Comparison of ENCODE assay signal across 22 mouse cellular contexts in genomic region chr13:102909654-102910418, GRCm38 (mm10).
DNase-seq lines count a peak whose midpoint lies in the region; ATAC-seq and TF ChIP-seq lines count a peak whose summit lies in the region.
"Had no signal": no experiment of that assay in that cellular context is flagged by ENCODE, and none has a peak within 500 bp of the region (broad histone marks: within the 10 kb centered on the region; RNA-seq: fewer than 3 reads in every experiment).

No protein-coding gene starts in this region.

- no peak overlapping the region for H3K9ac ChIP-seq in forebrain, postnatal 0 days
- no peak overlapping the region for H3K9ac ChIP-seq in forebrain, embryonic 14.5 days (ENCODE audit: low read length)
- H3K9ac ChIP-seq in midbrain, postnatal 0 days (replicated peaks; ENCODE audit: low read length, poor library complexity, severe bottlenecking) = no peak overlapping the region
- H3K9ac ChIP-seq in midbrain, embryonic 14.5 days (replicated peaks; ENCODE audit: low read length) = no peak overlapping the region
- no peak overlapping the region for H3K9ac ChIP-seq in stomach, postnatal 0 days (ENCODE audit: low read length)
- H3K9ac ChIP-seq: hindbrain, embryonic 12.5 days; limb, embryonic 15.5 days; liver, embryonic 15.5 days had no signal

- peaks cover 5% of the 10 kb centered on the region; the same call in 1 of the 2 replicates for H3K4me1 ChIP-seq in forebrain, postnatal 0 days (ENCODE audit: insufficient read depth)
- H3K4me1 ChIP-seq in forebrain, embryonic 14.5 days (ENCODE audit: control insufficient read depth, insufficient read depth, low read length) = peaks cover 3% of the 10 kb centered on the region; the same call in 1 of the 2 replicates
- H3K4me1 ChIP-seq in kidney, adult 2 months (ENCODE audit: control insufficient read depth, insufficient read depth, low read length) = peaks cover 10% of the 10 kb centered on the region; the same call in 1 of the 2 replicates
- peaks cover 5% of the 10 kb centered on the region; the same call in 1 of the 2 replicates for H3K4me1 ChIP-seq in midbrain, postnatal 0 days (ENCODE audit: insufficient read depth, low read length)
- H3K4me1 ChIP-seq in midbrain, embryonic 14.5 days (ENCODE audit: control insufficient read depth, insufficient read depth, low read length) = peaks cover 8% of the 10 kb centered on the region; the same call in 1 of the 2 replicates
- no peaks in the 10 kb centered on the region for H3K4me1 ChIP-seq in stomach, postnatal 0 days (replicated peaks; ENCODE audit: control insufficient read depth, insufficient read depth)

- no peak overlapping the region for H3K4me2 ChIP-seq in forebrain, postnatal 0 days (ENCODE audit: low read depth)
- H3K4me2 ChIP-seq in forebrain, embryonic 14.5 days (ENCODE audit: low read length) = no peak overlapping the region
- H3K4me2 ChIP-seq in midbrain, postnatal 0 days (ENCODE audit: low read depth, low read length, poor library complexity, severe bottlenecking) = no peak overlapping the region
- no peak overlapping the region for H3K4me2 ChIP-seq in midbrain, embryonic 14.5 days (ENCODE audit: low read length)
- no peak overlapping the region for H3K4me2 ChIP-seq in stomach, postnatal 0 days (replicated peaks; ENCODE audit: low read depth)
- H3K4me2 ChIP-seq: heart, embryonic 11.5 days; hindbrain, embryonic 12.5 days; limb, embryonic 15.5 days; liver, embryonic 15.5 days had no signal

- no peak overlapping the region for H3K4me3 ChIP-seq in forebrain, postnatal 0 days (ENCODE audit: low read depth, low read length)
- no peak overlapping the region for H3K4me3 ChIP-seq in forebrain, embryonic 14.5 days (ENCODE audit: low read depth, low read length)
- no peak overlapping the region for H3K4me3 ChIP-seq in kidney, adult 2 months (ENCODE audit: insufficient read depth, low read depth, low read length)
- H3K4me3 ChIP-seq in midbrain, postnatal 0 days (ENCODE audit: low read depth, low read length) = no peak overlapping the region
- H3K4me3 ChIP-seq in midbrain, embryonic 14.5 days (replicated peaks; ENCODE audit: low read depth, low read length) = no peak overlapping the region
- no peak overlapping the region for H3K4me3 ChIP-seq in stomach, postnatal 0 days (ENCODE audit: low read depth, low read length)
- H3K4me3 ChIP-seq: hindbrain, embryonic 12.5 days; limb, embryonic 15.5 days; liver, embryonic 15.5 days; midbrain, embryonic 10.5 days had no signal

- no peak for TF ChIP-seq POLR2A in kidney, adult 2 months (IDR thresholded peaks at IDR 0.05; ENCODE audit: low read depth, low read length)

- 90% methylated on average over 5 of the region's 5 CpGs for WGBS in forebrain, postnatal 0 days
- 92% methylated on average over 5 of the region's 5 CpGs for WGBS in forebrain, embryonic 14.5 days
- WGBS in kidney, adult 2 months = 92% methylated on average over 5 of the region's 5 CpGs
- WGBS in midbrain, postnatal 0 days = 94% methylated on average over 5 of the region's 5 CpGs
- WGBS in midbrain, embryonic 14.5 days = 91% methylated on average over 5 of the region's 5 CpGs
- WGBS in stomach, postnatal 0 days = 78% methylated on average over 5 of the region's 5 CpGs

- H3K27ac ChIP-seq in forebrain, postnatal 0 days (ENCODE audit: low read depth, low read length) = no peak overlapping the region
- H3K27ac ChIP-seq in forebrain, embryonic 14.5 days (ENCODE audit: low read depth, low read length) = no peak overlapping the region
- H3K27ac ChIP-seq in kidney, adult 2 months (ENCODE audit: insufficient read depth, low read depth, low read length) = no peak overlapping the region
- no peak overlapping the region for H3K27ac ChIP-seq in midbrain, postnatal 0 days (ENCODE audit: low read depth, low read length)
- H3K27ac ChIP-seq in midbrain, embryonic 14.5 days (replicated peaks; ENCODE audit: low read depth, low read length) = no peak overlapping the region
- H3K27ac ChIP-seq in stomach, postnatal 0 days (replicated peaks) = peak overlapping the region; percentile 56; the same call in 1 of the 2 replicates
- H3K27ac ChIP-seq: hindbrain, embryonic 12.5 days; limb, embryonic 15.5 days; liver, embryonic 15.5 days; midbrain, embryonic 10.5 days had no signal

- peak; percentile 93 for TF ChIP-seq EP300 in stomach, postnatal 0 days (optimal IDR thresholded peaks at IDR 0.05)

- H3K9me3 ChIP-seq in forebrain, postnatal 0 days (ENCODE audit: low read length) = no peaks in the 10 kb centered on the region
- 0 out of 2 replicates have a peak, but pooled peaks cover 3% of the 10 kb centered on the region for H3K9me3 ChIP-seq in forebrain, embryonic 14.5 days (replicated peaks; ENCODE audit: control insufficient read depth, low read length)
- no peaks in the 10 kb centered on the region for H3K9me3 ChIP-seq in midbrain, postnatal 0 days (ENCODE audit: low read length)
- H3K9me3 ChIP-seq in midbrain, embryonic 14.5 days (ENCODE audit: control insufficient read depth, low read length) = no peaks in the 10 kb centered on the region
- no peaks in the 10 kb centered on the region for H3K9me3 ChIP-seq in stomach, postnatal 0 days (ENCODE audit: control insufficient read depth, low read length)
- H3K9me3 ChIP-seq: hindbrain, embryonic 12.5 days; limb, embryonic 15.5 days; liver, embryonic 15.5 days; midbrain, embryonic 10.5 days had no signal

- no peak for ATAC-seq in forebrain, postnatal 0 days
- no peak for ATAC-seq in forebrain, embryonic 14.5 days
- ATAC-seq in midbrain, postnatal 0 days (ENCODE audit: low FRiP score) = no peak
- ATAC-seq in midbrain, embryonic 14.5 days (ENCODE audit: low FRiP score, low TSS enrichment) = no peak
- peak; percentile 67 for ATAC-seq in stomach, postnatal 0 days (ENCODE audit: low FRiP score, low TSS enrichment)
- ATAC-seq: forebrain, embryonic 16.5 days had no signal

- TF ChIP-seq CTCF in forebrain, postnatal 0 days (IDR thresholded peaks at IDR 0.05; ENCODE audit: low read depth) = peak; percentile 19; the same call in 1 of the 2 replicates
- TF ChIP-seq CTCF in kidney, adult 2 months (conservative IDR thresholded peaks at IDR 0.05; ENCODE audit: insufficient read depth, insufficient read length, low read depth, low read length) = 0 out of 2 replicates have a peak, but pooled peaks have one; percentile 1
- peak; percentile 30; the same call in 1 of the 2 replicates for TF ChIP-seq CTCF in midbrain, postnatal 0 days (IDR thresholded peaks at IDR 0.05)
- TF ChIP-seq CTCF in stomach, postnatal 0 days (IDR thresholded peaks at IDR 0.05; ENCODE audit: low read depth) = peak; percentile 48

- H3K36me3 ChIP-seq in forebrain, postnatal 0 days (ENCODE audit: insufficient read depth) = no peaks in the 10 kb centered on the region
- H3K36me3 ChIP-seq in forebrain, embryonic 14.5 days (ENCODE audit: control insufficient read depth, insufficient read depth, low read length) = no peaks in the 10 kb centered on the region
- no peaks in the 10 kb centered on the region for H3K36me3 ChIP-seq in kidney, adult 2 months (ENCODE audit: control insufficient read depth, insufficient read depth, low read length)
- no peaks in the 10 kb centered on the region for H3K36me3 ChIP-seq in midbrain, postnatal 0 days (ENCODE audit: insufficient read depth, low read length)
- H3K36me3 ChIP-seq in midbrain, embryonic 14.5 days (ENCODE audit: control insufficient read depth, insufficient read depth, low read length) = no peaks in the 10 kb centered on the region
- H3K36me3 ChIP-seq in stomach, postnatal 0 days (ENCODE audit: control insufficient read depth, insufficient read depth, low read length) = no peaks in the 10 kb centered on the region
- H3K36me3 ChIP-seq: hindbrain, embryonic 12.5 days; limb, embryonic 15.5 days; liver, embryonic 15.5 days; midbrain, embryonic 10.5 days had no signal

- H3K27me3 ChIP-seq in forebrain, postnatal 0 days (ENCODE audit: insufficient read depth, low read length) = no peaks in the 10 kb centered on the region
- H3K27me3 ChIP-seq in forebrain, embryonic 14.5 days (replicated peaks; ENCODE audit: control insufficient read depth, insufficient read depth, low read length) = no peaks in the 10 kb centered on the region
- no peaks in the 10 kb centered on the region for H3K27me3 ChIP-seq in kidney, adult 2 months (replicated peaks; ENCODE audit: control insufficient read depth, insufficient read depth, low read length)
- no peaks in the 10 kb centered on the region for H3K27me3 ChIP-seq in midbrain, postnatal 0 days (ENCODE audit: insufficient read depth, low read length)
- no peaks in the 10 kb centered on the region for H3K27me3 ChIP-seq in midbrain, embryonic 14.5 days (ENCODE audit: control insufficient read depth, insufficient read depth, low read length)
- no peaks in the 10 kb centered on the region for H3K27me3 ChIP-seq in stomach, postnatal 0 days (ENCODE audit: control insufficient read depth, insufficient read depth, low read length)
- H3K27me3 ChIP-seq: hindbrain, embryonic 12.5 days; limb, embryonic 15.5 days; liver, embryonic 15.5 days had no signal

- DNase-seq in forebrain, postnatal 0 days = no peak
- no peak for DNase-seq in forebrain, embryonic 14.5 days (ENCODE audit: low spot score)
- no peak for DNase-seq in kidney, adult 2 months
- DNase-seq in kidney, adult 9 months = no peak
- DNase-seq in midbrain, postnatal 0 days (ENCODE audit: low spot score) = no peak
- no peak for DNase-seq in midbrain, embryonic 14.5 days
- DNase-seq in stomach, postnatal 0 days (ENCODE audit: low spot score) = no peak
- no peak for DNase-seq in right cerebral cortex, postnatal 14 days
- DNase-seq: adrenal gland, postnatal 36 days; cerebellum, adult 9-10 months; gastrocnemius, postnatal 25 days; heart, postnatal 10 days; kidney, adult 8-10 months; kidney, postnatal 36 days; spleen, adult 18-20 months; thymus, postnatal 36 days had no signal
